Mouse (Mus musculus) heart, adult 2 months (tissue): ENCODE results near the gene Irf7. TPM values are rescaled to one million over a fixed set of nuclear protein-coding genes. Genes with fewer than 3 reads are reported as not detected.

Source experiments
- DNase-seq, 2 experiments: peaks; one replicate each; pipeline ENCODE4 v3.0.0; 2021
- H3K27ac ChIP-seq: fragments of 200-600 bp; 2 replicates; pipeline ENCODE4 v1.8.1; 2022
- H3K27me3 ChIP-seq: fragments of 200-500 bp; 2 replicates; pipeline ENCODE4 v1.6.1; 2012; ENCODE audit warnings: mild to moderate bottlenecking, low read length, inconsistent platforms, mixed read lengths; ENCODE audit not compliant: control insufficient read depth, insufficient read depth
- H3K36me3 ChIP-seq: fragments of 200-500 bp; 2 replicates; pipeline ENCODE4 v1.6.1; 2012; ENCODE audit warnings: low read length, inconsistent platforms; ENCODE audit not compliant: control insufficient read depth, insufficient read depth
- H3K4me1 ChIP-seq: fragments of 200-500 bp; 2 replicates; pipeline ENCODE4 v1.6.1; 2011; ENCODE audit warnings: low read length; ENCODE audit not compliant: control insufficient read depth, insufficient read depth
- H3K4me3 ChIP-seq: fragments of 200-600 bp; 2 replicates; pipeline ENCODE4 v1.8.1; 2022
- H3K79me2 ChIP-seq: fragments of 200-500 bp; replicated peaks from 2 replicates; pipeline ENCODE4 v1.6.1; 2012; ENCODE audit warnings: mild to moderate bottlenecking, inconsistent platforms, low read length, moderate library complexity, mixed read lengths; ENCODE audit not compliant: control insufficient read depth, insufficient read depth
- H3K9ac ChIP-seq: fragments of 200-500 bp; 2 replicates; pipeline ENCODE4 v1.6.1; 2012; ENCODE audit warnings: low read depth, mild to moderate bottlenecking, control low read depth, inconsistent platforms, low read length, mixed read lengths
- CTCF ChIP-seq: fragments of 200-600 bp; IDR thresholded peaks from 2 replicates; pipeline ENCODE4 v1.8.1; 2022; ENCODE audit warnings: antibody characterized with exemption, mild to moderate bottlenecking, moderate library complexity
- EP300 ChIP-seq: fragments of 200-500 bp; IDR thresholded peaks from 2 replicates; pipeline ENCODE4 v1.6.1; 2011; ENCODE audit warnings: low read depth, low read length, control low read depth; ENCODE audit not compliant: insufficient read depth
- POLR2A ChIP-seq: fragments of 200-500 bp; IDR thresholded peaks from 2 replicates; pipeline ENCODE4 v1.6.1; 2011; ENCODE audit warnings: mild to moderate bottlenecking, low read depth, low read length, control low read depth; ENCODE audit not compliant: insufficient read depth
- WGBS: fragments of 180-500 bp; shearing (Covaris S2); methylation state at CpG from one replicate; pipeline ENCODE4 v1.1.7; 2018; 5-methylcytosine and 5-hydroxymethylcytosine counted together
- intact Hi-C: fragments of 180-260 bp; cut with DNase I; formaldehyde crosslinking; loops from one replicate; pipeline ENCODE4 v1.15.1; 2025
- polyA plus RNA-seq: library from polyadenylated mRNA; depleted of rRNA; stranded (reverse); fragments of >200 nt; gene quantifications from 2 replicates; pipeline ENCODE4 v1.2.3, GENCODE M21; 2012
- total RNA-seq, 2 experiments: library from RNA; stranded (reverse); gene quantifications; 2 replicates each; pipeline ENCODE4 v1.2.3; 2021

The Irf7 gene
- total and polyA plus RNA-seq, 3 experiments, result 3.3 to 25.2 (median 3.4) TPM

GRCm38 (mm10) chr7:141268466-141269272 lies 2.4 kb upstream of the Irf7 start:
- 53% methylated on average over 24 of the region's 24 CpGs for WGBS
- intact Hi-C loops, result loop anchor here (5.0 kb wide), 1 partner anchor 59 kb away; the partner anchor contains the start of genes Deaf1 and Tmem80
- H3K27ac ChIP-seq, result no peak overlapping the region
- peak in 1 of 2 experiments; percentile 58 for DNase-seq
- H3K4me3 ChIP-seq, result peak overlapping the region; percentile 25; the same call in 1 of the 2 replicates
- H3K9ac ChIP-seq, result 0 out of 2 replicates have a peak overlapping the region, but pooled peaks have one; percentile 25
- no peaks in the 10 kb centered on the region for H3K79me2 ChIP-seq
- no peaks in the 10 kb centered on the region for H3K36me3 ChIP-seq
- no peak for TF ChIP-seq CTCF
- H3K27me3 ChIP-seq, result no peaks in the 10 kb centered on the region
- peaks cover 5% of the 10 kb centered on the region for H3K4me1 ChIP-seq

GRCm38 (mm10) chr7:141265411-141265738 lies 906 bp downstream of the Irf7 start:
- TF ChIP-seq EP300, result no peak
- no peak for TF ChIP-seq POLR2A
- TF ChIP-seq CTCF, result no peak
- Histone ChIP-seq H3K27ac (no peak overlapping the region), H3K27me3 (no peaks in the 10 kb centered on the region), H3K79me2 (no peaks in the 10 kb centered on the region), H3K4me1 (peaks cover 5% of the 10 kb centered on the region), H3K36me3 (no peaks in the 10 kb centered on the region), H3K4me3 (peak overlapping the region; percentile 88), H3K9ac (peak overlapping the region; percentile 36)
- intact Hi-C loops, result loop anchor here (1.0 to 5.0 kb wide), 2 partner anchors 62 to 98 kb away; partner anchors contain the start of genes Deaf1 and Tmem80
- no peak for DNase-seq
- 40% methylated on average over 11 of the region's 11 CpGs for WGBS

GRCm38 (mm10) chr7:141264761-141265410 lies 1.4 kb downstream of the Irf7 start:
- H3K27ac ChIP-seq, result no peak overlapping the region
- TF ChIP-seq EP300 (no peak), POLR2A (no peak), CTCF (peak; percentile 66)
- intact Hi-C loops, result loop anchor here (1.0 to 5.0 kb wide), 2 partner anchors 62 to 98 kb away; partner anchors contain the start of genes Deaf1 and Tmem80
- H3K36me3 ChIP-seq, result no peaks in the 10 kb centered on the region
- peak overlapping the region; percentile 88; the same call in 1 of the 2 replicates for H3K4me3 ChIP-seq
- 22% methylated on average over 12 of the region's 12 CpGs for WGBS
- H3K4me1 ChIP-seq, result peaks cover 5% of the 10 kb centered on the region
- H3K27me3 ChIP-seq, result no peaks in the 10 kb centered on the region
- H3K9ac ChIP-seq, result no peak overlapping the region; the same call in 1 of the 2 replicates
- peak; percentile 46 to 57 for DNase-seq
- H3K79me2 ChIP-seq, result no peaks in the 10 kb centered on the region

- Histone ChIP-seq H3K27me3 (no peaks in the 10 kb centered on the region), H3K27ac (no peak overlapping the region), H3K36me3 (no peaks in the 10 kb centered on the region), H3K4me1 (peaks cover 5% of the 10 kb centered on the region), H3K9ac (no peak overlapping the region), H3K4me3 (no peak overlapping the region), H3K79me2 (no peaks in the 10 kb centered on the region)
- TF ChIP-seq POLR2A (no peak), EP300 (no peak), CTCF (no peak)
- 79% methylated on average over 11 of the region's 11 CpGs for WGBS
- intact Hi-C loops, result no loop called here
- no peak for DNase-seq
These were observed 2.1 kb downstream of the Irf7 start for GRCm38 (mm10) chr7:141264041-141264700.

GRCm38 (mm10) chr7:141263640-141264039 lies 2.6 kb downstream of the Irf7 start:
- TF ChIP-seq CTCF, result no peak
- TF ChIP-seq POLR2A, result no peak
- no peak for TF ChIP-seq EP300
- intact Hi-C loops, result no loop called here
- no peaks in the 10 kb centered on the region for H3K79me2 ChIP-seq
- no peak overlapping the region for H3K9ac ChIP-seq
- H3K36me3 ChIP-seq, result no peaks in the 10 kb centered on the region
- no peaks in the 10 kb centered on the region for H3K27me3 ChIP-seq
- no peak overlapping the region for H3K27ac ChIP-seq
- H3K4me3 ChIP-seq, result no peak overlapping the region
- WGBS, result 83% methylated on average over 13 of the region's 13 CpGs
- H3K4me1 ChIP-seq, result peaks cover 5% of the 10 kb centered on the region
- no peak for DNase-seq
